15 mouse cellular contexts compared by ENCODE assay signal in genomic region chr14:100600886-100601451, GRCm38 (mm10).
DNase-seq lines count a peak whose midpoint lies in the region; ATAC-seq and TF ChIP-seq lines count a peak whose summit lies in the region.
"Had no signal": no experiment of that assay in that cellular context is flagged by ENCODE, and none has a peak within 500 bp of the region (broad histone marks: within the 10 kb centered on the region; RNA-seq: fewer than 3 reads in every experiment).

No protein-coding gene starts in this region.

- no peak for TF ChIP-seq CTCF in forebrain, postnatal 0 days (IDR thresholded peaks at IDR 0.05; ENCODE audit: low read depth)

- no peak for DNase-seq in forebrain, embryonic 14.5 days (ENCODE audit: low spot score)
- no peak for DNase-seq in forebrain, postnatal 0 days
- DNase-seq in midbrain, embryonic 10.5 days (ENCODE audit: low spot score), result no peak
- DNase-seq in hindbrain, embryonic 14.5 days (ENCODE audit: low spot score), result no peak
- DNase-seq in adrenal gland, adult 8-10 months, result no peak
- no peak for DNase-seq in left cerebral cortex, postnatal 36 days (ENCODE audit: low spot score in 2 of 2)
- DNase-seq: cerebellum, adult 18-20 months; heart, adult 11 months had no signal

- 0 out of 2 replicates have a peak, but pooled peaks have one; percentile 18 for ATAC-seq in forebrain, embryonic 14.5 days
- no peak for ATAC-seq in forebrain, postnatal 0 days
- peak; percentile 81 for ATAC-seq in midbrain, embryonic 13.5 days
- peak; percentile 59; the same call in 1 of the 2 replicates for ATAC-seq in hindbrain, embryonic 14.5 days (ENCODE audit: low FRiP score)
- ATAC-seq in neural tube, embryonic 13.5 days (ENCODE audit: low read depth), result peak; percentile 67; the same call in 1 of the 2 replicates
- ATAC-seq: activated CD4-positive, CD25-positive, alpha-beta regulatory T cell, adult 4 months; lung, postnatal 0 days had no signal

- no peak overlapping the region for H3K27ac ChIP-seq in forebrain, embryonic 14.5 days (ENCODE audit: low read depth, low read length)
- H3K27ac ChIP-seq in forebrain, postnatal 0 days (ENCODE audit: low read depth, low read length), result no peak overlapping the region
- peak overlapping the region; percentile 19; the same call in 1 of the 2 replicates for H3K27ac ChIP-seq in midbrain, embryonic 13.5 days
- no peak overlapping the region for H3K27ac ChIP-seq in midbrain, embryonic 10.5 days (replicated peaks)
- H3K27ac ChIP-seq in hindbrain, embryonic 14.5 days, result no peak overlapping the region
- H3K27ac ChIP-seq in neural tube, embryonic 13.5 days (replicated peaks), result peak overlapping the region; percentile 59; the same call in 1 of the 2 replicates
- H3K27ac ChIP-seq: kidney, embryonic 15.5 days had no signal

- no peaks in the 10 kb centered on the region for H3K9me3 ChIP-seq in forebrain, embryonic 14.5 days (replicated peaks; ENCODE audit: control insufficient read depth, low read length)
- no peaks in the 10 kb centered on the region for H3K9me3 ChIP-seq in forebrain, postnatal 0 days (ENCODE audit: low read length)
- no peaks in the 10 kb centered on the region for H3K9me3 ChIP-seq in midbrain, embryonic 13.5 days
- no peaks in the 10 kb centered on the region for H3K9me3 ChIP-seq in midbrain, embryonic 10.5 days (replicated peaks)
- H3K9me3 ChIP-seq in hindbrain, embryonic 14.5 days (ENCODE audit: control insufficient read depth, low read length), result no peaks in the 10 kb centered on the region
- no peaks in the 10 kb centered on the region for H3K9me3 ChIP-seq in neural tube, embryonic 13.5 days
- H3K9me3 ChIP-seq: kidney, embryonic 15.5 days had no signal

- no peaks in the 10 kb centered on the region for H3K36me3 ChIP-seq in forebrain, embryonic 14.5 days (ENCODE audit: control insufficient read depth, insufficient read depth, low read length)
- no peaks in the 10 kb centered on the region for H3K36me3 ChIP-seq in forebrain, postnatal 0 days (ENCODE audit: insufficient read depth)
- no peaks in the 10 kb centered on the region for H3K36me3 ChIP-seq in midbrain, embryonic 13.5 days
- no peaks in the 10 kb centered on the region for H3K36me3 ChIP-seq in midbrain, embryonic 10.5 days
- H3K36me3 ChIP-seq in hindbrain, embryonic 14.5 days (replicated peaks; ENCODE audit: control insufficient read depth, insufficient read depth), result no peaks in the 10 kb centered on the region
- no peaks in the 10 kb centered on the region for H3K36me3 ChIP-seq in neural tube, embryonic 13.5 days
- H3K36me3 ChIP-seq: G1E; kidney, embryonic 15.5 days had no signal

- no peak overlapping the region for H3K4me2 ChIP-seq in forebrain, embryonic 14.5 days (ENCODE audit: low read length)
- H3K4me2 ChIP-seq in forebrain, postnatal 0 days (ENCODE audit: low read depth), result no peak overlapping the region
- H3K4me2 ChIP-seq in midbrain, embryonic 13.5 days (replicated peaks), result no peak overlapping the region
- no peak overlapping the region for H3K4me2 ChIP-seq in hindbrain, embryonic 14.5 days (replicated peaks)
- H3K4me2 ChIP-seq in neural tube, embryonic 13.5 days, result no peak overlapping the region
- H3K4me2 ChIP-seq: kidney, embryonic 15.5 days; liver, embryonic 11.5 days had no signal

- 53% methylated on average over 7 of the region's 7 CpGs for WGBS in forebrain, embryonic 14.5 days
- 47% methylated on average over 7 of the region's 7 CpGs for WGBS in forebrain, postnatal 0 days
- WGBS in midbrain, embryonic 13.5 days, result 40% methylated on average over 7 of the region's 7 CpGs
- 68% methylated on average over 7 of the region's 7 CpGs for WGBS in midbrain, embryonic 10.5 days
- WGBS in hindbrain, embryonic 14.5 days, result 42% methylated on average over 7 of the region's 7 CpGs
- WGBS in neural tube, embryonic 13.5 days, result 39% methylated on average over 7 of the region's 7 CpGs

- H3K4me3 ChIP-seq in forebrain, embryonic 14.5 days (ENCODE audit: low read depth, low read length), result no peak overlapping the region
- H3K4me3 ChIP-seq in forebrain, postnatal 0 days (ENCODE audit: low read depth, low read length), result no peak overlapping the region
- H3K4me3 ChIP-seq in midbrain, embryonic 13.5 days (replicated peaks), result no peak overlapping the region
- no peak overlapping the region for H3K4me3 ChIP-seq in midbrain, embryonic 10.5 days
- H3K4me3 ChIP-seq in hindbrain, embryonic 14.5 days (replicated peaks; ENCODE audit: low read length), result no peak overlapping the region
- no peak overlapping the region for H3K4me3 ChIP-seq in neural tube, embryonic 13.5 days
- H3K4me3 ChIP-seq: kidney, embryonic 15.5 days had no signal

- H3K4me1 ChIP-seq in forebrain, embryonic 14.5 days (ENCODE audit: control insufficient read depth, insufficient read depth, low read length), result no peaks in the 10 kb centered on the region
- no peaks in the 10 kb centered on the region for H3K4me1 ChIP-seq in forebrain, postnatal 0 days (ENCODE audit: insufficient read depth)
- H3K4me1 ChIP-seq in midbrain, embryonic 13.5 days (replicated peaks), result peaks cover 11% of the 10 kb centered on the region
- 0 out of 2 replicates have a peak, but pooled peaks cover 3% of the 10 kb centered on the region for H3K4me1 ChIP-seq in midbrain, embryonic 10.5 days
- 0 out of 2 replicates have a peak, but pooled peaks cover 3% of the 10 kb centered on the region for H3K4me1 ChIP-seq in hindbrain, embryonic 14.5 days (replicated peaks; ENCODE audit: control insufficient read depth, insufficient read depth, low read length)
- peaks cover 9% of the 10 kb centered on the region for H3K4me1 ChIP-seq in neural tube, embryonic 13.5 days (replicated peaks)
- H3K4me1 ChIP-seq: kidney, embryonic 15.5 days had no signal

- no peak overlapping the region for H3K9ac ChIP-seq in forebrain, embryonic 14.5 days (ENCODE audit: low read length)
- no peak overlapping the region for H3K9ac ChIP-seq in forebrain, postnatal 0 days
- H3K9ac ChIP-seq in midbrain, embryonic 13.5 days (replicated peaks), result no peak overlapping the region
- H3K9ac ChIP-seq in hindbrain, embryonic 14.5 days, result no peak overlapping the region
- no peak overlapping the region for H3K9ac ChIP-seq in neural tube, embryonic 13.5 days
- H3K9ac ChIP-seq: kidney, embryonic 15.5 days had no signal

- intact Hi-C loops in left cerebral cortex, postnatal 36 days (cut with DNase I), result no loop called here

- H3K27me3 ChIP-seq in forebrain, embryonic 14.5 days (replicated peaks; ENCODE audit: control insufficient read depth, insufficient read depth, low read length), result no peaks in the 10 kb centered on the region
- no peaks in the 10 kb centered on the region; the same call in 1 of the 2 replicates for H3K27me3 ChIP-seq in forebrain, postnatal 0 days (ENCODE audit: insufficient read depth, low read length)
- H3K27me3 ChIP-seq in midbrain, embryonic 13.5 days, result no peaks in the 10 kb centered on the region
- H3K27me3 ChIP-seq in midbrain, embryonic 10.5 days (ENCODE audit: low read depth, poor library complexity, severe bottlenecking), result no peaks in the 10 kb centered on the region
- H3K27me3 ChIP-seq in hindbrain, embryonic 14.5 days (ENCODE audit: control insufficient read depth, insufficient read depth, low read length), result no peaks in the 10 kb centered on the region
- no peaks in the 10 kb centered on the region for H3K27me3 ChIP-seq in neural tube, embryonic 13.5 days
- H3K27me3 ChIP-seq: kidney, embryonic 15.5 days had no signal

Comparison
In these comparisons a context has a peak if more than half of its experiments do, and no peak if none do; other contexts are left out.
1. H3K27ac ChIP-seq: peak in midbrain, embryonic 13.5 days (single experiment) and neural tube, embryonic 13.5 days (single experiment); none in forebrain, embryonic 14.5 days (single experiment), forebrain, postnatal 0 days (single experiment), midbrain, embryonic 10.5 days (single experiment) and hindbrain, embryonic 14.5 days (single experiment).